Mouse (Mus musculus) limb, embryonic 10.5 days (tissue): ENCODE measurements at regions not wholly inside any gene's neighbourhood (a gene's known extent, or its start where the extent isn't known, plus 50 kb on each side); places are given as distances from the start of the nearest gene placed in this dataset.

Experiments
- DNase-seq: peaks from one replicate; pipeline ENCODE4 v3.0.0-alpha.2; 2017; ENCODE audit warnings: low spot score
- H3K27ac ChIP-seq: fragments of 300-500 bp; sonication (generic); 2 replicates; pipeline ENCODE4 v1.5.1; 2016; ENCODE audit warnings: mild to moderate bottlenecking
- H3K27me3 ChIP-seq: fragments of 300-500 bp; sonication (generic); 2 replicates; pipeline ENCODE4 v1.6.1; 2016; ENCODE audit warnings: low read depth, mild to moderate bottlenecking; ENCODE audit not compliant: poor library complexity, severe bottlenecking
- H3K36me3 ChIP-seq: fragments of 300-500 bp; sonication (generic); 2 replicates; pipeline ENCODE4 v1.6.1; 2016; ENCODE audit warnings: mild to moderate bottlenecking, moderate library complexity
- H3K4me1 ChIP-seq: fragments of 300-500 bp; sonication (generic); 2 replicates; pipeline ENCODE4 v1.6.1; 2016
- H3K4me3 ChIP-seq: fragments of 300-500 bp; sonication (generic); 2 replicates; pipeline ENCODE4 v1.5.1; 2016; ENCODE audit warnings: mild to moderate bottlenecking, moderate library complexity
- H3K9me3 ChIP-seq: fragments of 300-500 bp; sonication (generic); replicated peaks from 2 replicates; pipeline ENCODE4 v1.6.1; 2016; ENCODE audit warnings: mild to moderate bottlenecking
- WGBS: fragments of 180-500 bp; shearing (Covaris S2); methylation state at CpG from one replicate; pipeline ENCODE4 v1.1.7; 2016; 5-methylcytosine and 5-hydroxymethylcytosine counted together

- Histone ChIP-seq H3K36me3 (no peaks in the 10 kb centered on the region), H3K27ac (no peak overlapping the region), H3K27me3 (no peaks in the 10 kb centered on the region), H3K9me3 (no peaks in the 10 kb centered on the region), H3K4me3 (no peak overlapping the region), H3K4me1 (no peaks in the 10 kb centered on the region)
- DNase-seq, result no peak
- WGBS, result 90% methylated on average over 4 of the region's 4 CpGs
Measured at GRCm38 (mm10) chr7:95460889-95461288, 710.2 kb upstream of the Tenm4 start.

GRCm38 (mm10) chr7:95465506-95465905, 705.5 kb upstream of the Tenm4 start:
- H3K4me3 ChIP-seq, result no peak overlapping the region
- no peak overlapping the region for H3K27ac ChIP-seq
- no peaks in the 10 kb centered on the region for H3K36me3 ChIP-seq
- no peaks in the 10 kb centered on the region for H3K9me3 ChIP-seq
- H3K27me3 ChIP-seq, result no peaks in the 10 kb centered on the region
- H3K4me1 ChIP-seq, result no peaks in the 10 kb centered on the region
- DNase-seq, result no peak
- 82% methylated on average over 4 of the region's 4 CpGs for WGBS

- H3K4me1 ChIP-seq, result no peaks in the 10 kb centered on the region
- H3K9me3 ChIP-seq, result no peaks in the 10 kb centered on the region
- no peaks in the 10 kb centered on the region for H3K27me3 ChIP-seq
- H3K36me3 ChIP-seq, result no peaks in the 10 kb centered on the region
- no peak overlapping the region for H3K4me3 ChIP-seq
- 54% methylated on average over 3 of the region's 3 CpGs for WGBS
- no peak overlapping the region for H3K27ac ChIP-seq
- DNase-seq, result no peak
Measured at GRCm38 (mm10) chr7:95467028-95467427, 704.0 kb upstream of the Tenm4 start.

GRCm38 (mm10) chr7:95473892-95474291, 697.2 kb upstream of the Tenm4 start:
- Histone ChIP-seq H3K27me3 (no peaks in the 10 kb centered on the region), H3K36me3 (no peaks in the 10 kb centered on the region), H3K4me3 (no peak overlapping the region), H3K9me3 (no peaks in the 10 kb centered on the region), H3K27ac (no peak overlapping the region), H3K4me1 (no peaks in the 10 kb centered on the region)
- DNase-seq, result no peak
- WGBS, result 95% methylated on average over 4 of the region's 4 CpGs

GRCm38 (mm10) chr7:95480121-95480726, 690.8 kb upstream of the Tenm4 start:
- Histone ChIP-seq H3K27ac (no peak overlapping the region), H3K4me3 (no peak overlapping the region), H3K27me3 (no peaks in the 10 kb centered on the region), H3K9me3 (no peaks in the 10 kb centered on the region), H3K36me3 (no peaks in the 10 kb centered on the region), H3K4me1 (no peaks in the 10 kb centered on the region)
- WGBS, result 68% methylated on average over 5 of the region's 5 CpGs
- no peak for DNase-seq

GRCm38 (mm10) chr7:95489666-95490065, 681.4 kb upstream of the Tenm4 start:
- no peaks in the 10 kb centered on the region for H3K4me1 ChIP-seq
- H3K27ac ChIP-seq, result no peak overlapping the region
- H3K36me3 ChIP-seq, result no peaks in the 10 kb centered on the region
- WGBS, result 15% methylated on average over 4 of the region's 4 CpGs
- DNase-seq, result peak; percentile 60
- H3K9me3 ChIP-seq, result no peaks in the 10 kb centered on the region
- no peaks in the 10 kb centered on the region for H3K27me3 ChIP-seq
- no peak overlapping the region for H3K4me3 ChIP-seq

- DNase-seq, result no peak
- Histone ChIP-seq H3K27ac (no peak overlapping the region), H3K9me3 (no peaks in the 10 kb centered on the region), H3K4me1 (no peaks in the 10 kb centered on the region), H3K4me3 (no peak overlapping the region), H3K36me3 (no peaks in the 10 kb centered on the region), H3K27me3 (no peaks in the 10 kb centered on the region)
- 73% methylated on average over 1 of the region's 1 CpGs for WGBS
Measured at GRCm38 (mm10) chr7:95494793-95495192, 676.3 kb upstream of the Tenm4 start.

GRCm38 (mm10) chr7:95502959-95503358, 668.1 kb upstream of the Tenm4 start:
- Histone ChIP-seq H3K36me3 (no peaks in the 10 kb centered on the region), H3K4me3 (no peak overlapping the region)
- peak; percentile 33 for DNase-seq

GRCm38 (mm10) chr7:95547256-95547655, 623.8 kb upstream of the Tenm4 start:
- DNase-seq, result no peak
- WGBS, result 82% methylated on average over 3 of the region's 3 CpGs
- Histone ChIP-seq H3K9me3 (no peaks in the 10 kb centered on the region), H3K4me3 (no peak overlapping the region), H3K27me3 (no peaks in the 10 kb centered on the region), H3K4me1 (no peaks in the 10 kb centered on the region), H3K27ac (no peak overlapping the region), H3K36me3 (no peaks in the 10 kb centered on the region)

More at GRCm38 (mm10) chr7:95502959-95503358, 668.1 kb upstream of the Tenm4 start:
- H3K9me3 ChIP-seq, result no peaks in the 10 kb centered on the region
- no peak overlapping the region for H3K27ac ChIP-seq
- 35% methylated on average over 6 of the region's 6 CpGs for WGBS
- no peaks in the 10 kb centered on the region for H3K27me3 ChIP-seq
- H3K4me1 ChIP-seq, result peaks cover 11% of the 10 kb centered on the region; the same call in 1 of the 2 replicates

GRCm38 (mm10) chr7:95550099-95550498, 620.9 kb upstream of the Tenm4 start:
- no peaks in the 10 kb centered on the region for H3K36me3 ChIP-seq
- H3K27me3 ChIP-seq, result no peaks in the 10 kb centered on the region
- no peak for DNase-seq
- H3K9me3 ChIP-seq, result no peaks in the 10 kb centered on the region
- H3K4me3 ChIP-seq, result no peak overlapping the region
- H3K4me1 ChIP-seq, result no peaks in the 10 kb centered on the region
- H3K27ac ChIP-seq, result no peak overlapping the region
- 78% methylated on average over 3 of the region's 3 CpGs for WGBS

- 86% methylated on average over 3 of the region's 3 CpGs for WGBS
Measured at GRCm38 (mm10) chr7:95551798-95552387, 619.2 kb upstream of the Tenm4 start.

GRCm38 (mm10) chr7:95558589-95558988, 612.5 kb upstream of the Tenm4 start:
- WGBS, result 87% methylated on average over 2 of the region's 2 CpGs

More at GRCm38 (mm10) chr7:95551798-95552387, 619.2 kb upstream of the Tenm4 start:
- no peaks in the 10 kb centered on the region for H3K9me3 ChIP-seq
- H3K4me3 ChIP-seq, result no peak overlapping the region
- no peaks in the 10 kb centered on the region for H3K4me1 ChIP-seq
- no peak for DNase-seq
- no peak overlapping the region for H3K27ac ChIP-seq
- H3K27me3 ChIP-seq, result no peaks in the 10 kb centered on the region
- no peaks in the 10 kb centered on the region for H3K36me3 ChIP-seq

GRCm38 (mm10) chr7:95578633-95579032, 592.4 kb upstream of the Tenm4 start:
- H3K4me3 ChIP-seq, result no peak overlapping the region
- H3K36me3 ChIP-seq, result no peaks in the 10 kb centered on the region
- no peak overlapping the region for H3K27ac ChIP-seq
- 93% methylated on average over 2 of the region's 2 CpGs for WGBS
- no peaks in the 10 kb centered on the region for H3K9me3 ChIP-seq
- H3K27me3 ChIP-seq, result no peaks in the 10 kb centered on the region
- H3K4me1 ChIP-seq, result no peaks in the 10 kb centered on the region
- DNase-seq, result no peak

More at GRCm38 (mm10) chr7:95558589-95558988, 612.5 kb upstream of the Tenm4 start:
- H3K27ac ChIP-seq, result no peak overlapping the region
- H3K27me3 ChIP-seq, result no peaks in the 10 kb centered on the region
- DNase-seq, result no peak
- H3K4me1 ChIP-seq, result no peaks in the 10 kb centered on the region
- H3K9me3 ChIP-seq, result no peaks in the 10 kb centered on the region
- no peaks in the 10 kb centered on the region for H3K36me3 ChIP-seq
- H3K4me3 ChIP-seq, result no peak overlapping the region

- 81% methylated on average over 7 of the region's 7 CpGs for WGBS
Measured at GRCm38 (mm10) chr7:95581325-95581724, 589.7 kb upstream of the Tenm4 start.

More at GRCm38 (mm10) chr7:95581325-95581724, 589.7 kb upstream of the Tenm4 start:
- Histone ChIP-seq H3K9me3 (no peaks in the 10 kb centered on the region), H3K36me3 (no peaks in the 10 kb centered on the region), H3K27ac (no peak overlapping the region), H3K27me3 (no peaks in the 10 kb centered on the region), H3K4me3 (no peak overlapping the region), H3K4me1 (no peaks in the 10 kb centered on the region)
- DNase-seq, result no peak
